1 mouse cellular context compared by ENCODE assay signal in the genomic region with DNA sequence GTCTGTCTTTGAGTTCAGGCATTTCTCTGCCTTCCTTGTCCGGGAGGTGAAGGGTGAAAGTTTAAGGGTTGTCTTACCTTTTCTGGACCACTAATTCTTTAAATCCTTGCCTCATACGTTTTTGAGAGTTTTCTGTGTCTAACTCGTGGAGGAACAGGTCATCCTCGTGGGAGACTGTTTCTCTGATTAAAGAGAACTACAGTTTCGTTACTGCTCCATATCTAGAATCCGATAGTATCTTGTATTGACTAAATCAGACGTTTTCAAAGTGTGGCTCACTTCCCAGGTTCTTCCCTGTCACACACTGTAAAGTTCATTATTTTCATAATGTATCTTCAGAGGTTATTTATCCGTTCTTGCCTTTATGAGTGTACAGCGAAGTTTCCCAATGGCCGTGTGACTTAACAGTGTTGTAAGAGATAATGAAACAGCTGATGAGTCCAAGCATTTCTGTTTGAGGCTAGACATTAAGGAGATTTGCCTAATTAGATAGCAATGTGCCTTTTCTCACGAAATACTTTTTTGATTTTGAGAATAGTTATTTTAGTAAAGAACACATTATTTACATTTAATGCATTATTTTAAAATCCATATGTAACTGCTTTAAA.
TF ChIP-seq lines count a peak whose summit lies in the region.

No protein-coding gene starts in this region.

TF ChIP-seq in MEL, 35 proteins besides CTCF, POLR2A, EP300 and RAD21 (continued from another document):
- TF ChIP-seq KAT2A (conservative IDR thresholded peaks at IDR 0.05; ENCODE audit: low read depth, low read length) (no peak), BHLHE40 (IDR thresholded peaks at IDR 0.05; ENCODE audit: borderline replicate concordance, low read depth, low read length) (peak; percentile 25; the same call in 1 of the 2 replicates), NELFE (IDR thresholded peaks at IDR 0.05; ENCODE audit: low read depth, low read length) (no peak), MXI1 (IDR thresholded peaks at IDR 0.05; ENCODE audit: low read depth, low read length) (no peak)
